Mouse (Mus musculus) olfactory bulb, adult 2 months (tissue): ENCODE results near the gene Pbld2. TPM values are rescaled to one million over a fixed set of nuclear protein-coding genes. Genes with fewer than 3 reads are reported as not detected.
A peak's percentile ranks its signal among the peaks of the same experiment; 100 is the strongest.

Source experiments
- H3K27ac ChIP-seq: fragments of 200-500 bp; 2 replicates; pipeline ENCODE4 v1.5.1; 2012; ENCODE audit warnings: low read depth, low read length; ENCODE audit not compliant: insufficient read depth
- H3K4me1 ChIP-seq: fragments of 200-500 bp; 2 replicates; pipeline ENCODE4 v1.6.1; 2012; ENCODE audit warnings: low read length; ENCODE audit not compliant: control insufficient read depth, insufficient read depth
- H3K4me3 ChIP-seq: fragments of 200-500 bp; 2 replicates; pipeline ENCODE4 v1.5.1; 2012; ENCODE audit warnings: mild to moderate bottlenecking, low read depth, low read length, moderate library complexity; ENCODE audit not compliant: insufficient read depth
- CTCF ChIP-seq: fragments of 200-500 bp; IDR thresholded peaks from 2 replicates; pipeline ENCODE4 v1.5.1; 2012; ENCODE audit warnings: low read depth, mild to moderate bottlenecking, low read length, moderate library complexity; ENCODE audit not compliant: insufficient read depth
- POLR2A ChIP-seq: fragments of 200-500 bp; IDR thresholded peaks from 2 replicates; pipeline ENCODE4 v1.6.1; 2012; ENCODE audit warnings: mild to moderate bottlenecking, low read depth, low read length, moderate library complexity; ENCODE audit not compliant: insufficient read depth
- WGBS: fragments of 180-500 bp; shearing (Covaris S2); methylation state at CpG from one replicate; pipeline ENCODE4 v1.1.7; 2018; 5-methylcytosine and 5-hydroxymethylcytosine counted together
- polyA plus RNA-seq: library from polyadenylated mRNA; stranded (reverse); fragments of >200 nt; gene quantifications from 2 replicates; pipeline ENCODE4 v1.2.4, GENCODE M21; 2012; ENCODE audit warnings: low replicate concordance; ENCODE audit not compliant: missing spikeins, insufficient read depth, insufficient read length

The Pbld2 gene
- polyA plus RNA-seq, 1 experiment = not detected

DNA sequence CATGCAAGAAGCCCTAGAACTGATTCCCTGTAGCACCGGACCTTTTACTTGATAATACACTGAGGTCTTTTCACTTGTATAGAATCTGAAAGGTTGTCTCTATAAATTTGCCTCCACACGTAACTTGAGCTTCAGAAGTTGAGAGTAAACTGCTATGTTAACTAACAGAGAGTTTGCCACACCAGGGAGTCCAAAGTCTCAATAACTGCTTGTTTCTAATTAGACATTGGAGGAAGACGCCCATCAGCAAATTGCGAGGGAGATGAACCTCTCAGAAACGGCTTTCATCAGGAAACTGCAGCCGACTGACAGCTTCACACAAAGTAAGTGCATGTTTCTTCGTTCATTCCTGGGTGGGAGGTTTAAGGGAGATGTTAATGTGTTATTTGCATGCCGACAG, 41.4 kb downstream of the Pbld2 start:
- Histone ChIP-seq H3K27ac (no peak overlapping the region), H3K4me3 (no peak overlapping the region), H3K4me1 (no peaks in the 10 kb centered on the region)
- 38% methylated on average over 8 of the region's 8 CpGs for WGBS
- TF ChIP-seq POLR2A (no peak), CTCF (no peak)

DNA sequence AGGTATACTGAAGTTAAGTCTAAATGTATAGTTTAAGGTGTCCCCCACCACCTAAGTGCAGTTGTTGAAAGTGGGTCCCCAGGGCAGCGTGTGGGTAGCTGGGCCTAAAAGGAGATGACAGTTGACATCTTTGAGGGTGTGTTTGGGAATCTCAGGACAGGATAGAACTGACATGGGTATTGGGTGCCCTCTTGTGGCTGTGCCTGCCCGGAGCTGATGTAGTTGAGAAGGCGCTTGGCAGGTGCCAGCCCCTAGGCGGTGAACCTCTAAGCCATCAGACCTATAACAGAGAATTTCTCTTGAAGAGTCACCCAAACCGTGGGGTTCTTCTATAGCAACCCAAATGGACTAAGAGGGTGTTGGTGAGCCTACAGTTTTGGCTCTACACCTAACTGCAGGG, 41.9 kb downstream of the Pbld2 start:
- no peak overlapping the region for H3K27ac ChIP-seq
- no peaks in the 10 kb centered on the region for H3K4me1 ChIP-seq
- H3K4me3 ChIP-seq = no peak overlapping the region
- TF ChIP-seq CTCF = peak; percentile 76
- TF ChIP-seq POLR2A = no peak
- WGBS = 4% methylated on average over 5 of the region's 5 CpGs

DNA sequence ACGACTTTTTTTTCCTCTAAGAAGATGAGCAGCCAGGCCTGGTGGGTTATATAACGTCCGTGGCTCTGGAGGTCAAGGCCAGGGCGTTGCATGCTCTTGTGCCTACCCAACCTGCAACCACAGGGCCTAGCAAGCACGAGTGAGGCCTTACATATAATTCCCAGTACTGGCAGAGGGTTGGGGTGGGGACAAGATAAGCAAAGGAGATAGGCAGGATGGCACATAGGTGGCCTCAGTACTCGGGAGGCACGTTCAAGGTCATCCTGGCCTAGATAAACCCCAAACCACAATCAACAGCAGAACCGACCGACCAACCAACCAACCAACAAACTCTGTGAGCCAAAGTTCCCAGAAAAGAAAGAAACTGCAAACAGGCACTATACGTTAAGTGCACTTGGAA, 62.2 kb downstream of the Pbld2 start:
- Histone ChIP-seq H3K27ac (no peak overlapping the region), H3K4me3 (no peak overlapping the region), H3K4me1 (peaks cover 11% of the 10 kb centered on the region)
- no peak for TF ChIP-seq POLR2A
- no peak for TF ChIP-seq CTCF
- 93% methylated on average over 10 of the region's 10 CpGs for WGBS

DNA sequence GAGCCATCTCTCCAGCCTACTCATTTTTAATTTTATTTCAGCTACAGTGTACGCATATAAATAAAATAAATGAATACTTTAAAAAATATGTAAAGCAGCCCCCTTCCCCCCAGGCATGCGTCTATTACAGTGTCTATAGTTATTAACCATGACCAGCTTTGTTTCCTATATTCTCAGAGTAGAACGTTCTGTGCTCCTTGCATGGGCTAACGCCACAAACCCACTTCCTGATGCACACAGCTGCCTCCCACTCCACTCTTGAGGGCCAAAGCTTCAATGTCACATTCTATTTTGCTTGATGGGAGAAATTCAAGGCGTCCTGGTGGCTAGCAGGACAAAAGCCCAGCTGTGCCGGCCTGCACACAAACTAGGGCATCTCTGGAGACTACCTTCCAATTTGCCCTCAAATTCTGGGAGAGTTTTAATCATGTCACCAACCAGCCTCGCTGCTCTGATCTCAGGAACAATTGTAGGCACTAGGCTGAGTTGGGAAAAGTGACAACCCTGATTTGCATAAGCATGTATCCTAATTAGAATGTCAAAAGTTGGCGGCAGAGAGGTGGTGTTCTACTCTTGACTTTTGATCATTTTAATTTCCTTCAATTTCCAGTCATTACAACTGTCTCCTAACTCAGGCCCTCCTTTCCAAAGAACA, 65.1 kb downstream of the Pbld2 start:
- TF ChIP-seq POLR2A (no peak), CTCF (no peak)
- H3K4me3 ChIP-seq = peak overlapping the region; percentile 34
- peaks cover 11% of the 10 kb centered on the region for H3K4me1 ChIP-seq
- 49% methylated on average over 8 of the region's 8 CpGs for WGBS
- H3K27ac ChIP-seq = no peak overlapping the region

DNA sequence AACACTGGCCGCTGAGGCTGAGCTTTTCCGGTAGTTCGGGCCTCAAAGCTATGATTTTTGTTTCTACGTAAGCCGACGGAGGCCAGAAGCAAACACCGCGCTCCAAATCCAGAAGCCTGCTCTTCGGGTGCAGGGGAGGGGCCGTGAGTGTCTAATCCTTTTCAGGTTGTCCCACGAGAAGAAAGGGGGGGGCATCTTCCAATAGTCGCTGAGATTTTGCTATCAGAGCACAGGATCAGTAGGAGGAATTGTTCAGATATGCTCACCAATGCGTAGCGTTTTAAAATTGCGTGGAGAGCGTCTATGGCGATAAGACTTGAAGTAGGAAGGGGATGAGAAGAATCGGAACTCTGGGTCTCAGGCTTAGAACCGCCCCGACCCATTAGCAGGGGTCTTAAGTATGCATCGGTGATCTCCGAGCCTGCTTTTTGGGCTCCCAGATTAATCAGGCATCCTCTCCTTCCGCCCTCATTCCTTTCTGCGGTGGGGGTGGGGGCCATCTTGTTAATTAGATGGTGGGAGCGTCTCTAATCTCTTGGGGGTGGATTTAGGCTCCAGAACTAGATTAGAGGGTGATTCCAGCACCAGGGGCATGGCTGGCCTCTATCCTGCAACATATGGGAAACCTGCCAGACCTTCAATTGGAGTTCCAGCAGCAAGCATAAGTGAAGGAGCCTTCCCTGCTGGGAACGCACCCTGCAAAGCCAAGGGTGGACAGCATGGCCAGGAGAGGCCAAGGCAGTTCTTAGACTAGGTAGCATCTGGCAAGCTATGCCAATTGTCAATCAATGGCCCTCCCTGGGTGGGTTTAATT, 65.8 kb downstream of the Pbld2 start:
- H3K4me3 ChIP-seq = peak overlapping the region; percentile 34
- no peak overlapping the region for H3K27ac ChIP-seq
- 10% methylated on average over 26 of the region's 26 CpGs for WGBS
- peaks cover 11% of the 10 kb centered on the region for H3K4me1 ChIP-seq
- TF ChIP-seq CTCF (no peak), POLR2A (no peak)

DNA sequence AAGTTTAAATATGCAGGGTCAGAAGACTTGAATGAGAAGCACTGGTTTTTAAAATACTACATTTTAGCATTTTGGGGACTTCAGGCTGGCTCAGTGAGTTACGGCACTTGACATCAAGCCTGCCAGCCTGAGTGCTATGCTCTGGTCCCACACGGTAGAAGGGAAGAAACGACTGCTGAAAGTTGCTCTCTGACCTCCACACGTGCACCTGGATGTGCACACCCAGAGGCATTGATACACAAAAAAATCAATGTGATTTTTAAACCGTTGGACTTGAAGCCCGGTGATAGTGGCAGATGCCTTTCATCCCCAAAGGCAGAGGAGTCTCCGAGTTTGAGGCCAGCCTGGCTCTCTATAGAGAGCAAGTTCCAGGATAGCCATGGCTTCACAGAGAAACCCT, 67.8 kb downstream of the Pbld2 start:
- WGBS = 88% methylated on average over 7 of the region's 7 CpGs
- no peak overlapping the region for H3K4me3 ChIP-seq
- peaks cover 11% of the 10 kb centered on the region for H3K4me1 ChIP-seq
- TF ChIP-seq CTCF (no peak), POLR2A (no peak)
- H3K27ac ChIP-seq = no peak overlapping the region

DNA sequence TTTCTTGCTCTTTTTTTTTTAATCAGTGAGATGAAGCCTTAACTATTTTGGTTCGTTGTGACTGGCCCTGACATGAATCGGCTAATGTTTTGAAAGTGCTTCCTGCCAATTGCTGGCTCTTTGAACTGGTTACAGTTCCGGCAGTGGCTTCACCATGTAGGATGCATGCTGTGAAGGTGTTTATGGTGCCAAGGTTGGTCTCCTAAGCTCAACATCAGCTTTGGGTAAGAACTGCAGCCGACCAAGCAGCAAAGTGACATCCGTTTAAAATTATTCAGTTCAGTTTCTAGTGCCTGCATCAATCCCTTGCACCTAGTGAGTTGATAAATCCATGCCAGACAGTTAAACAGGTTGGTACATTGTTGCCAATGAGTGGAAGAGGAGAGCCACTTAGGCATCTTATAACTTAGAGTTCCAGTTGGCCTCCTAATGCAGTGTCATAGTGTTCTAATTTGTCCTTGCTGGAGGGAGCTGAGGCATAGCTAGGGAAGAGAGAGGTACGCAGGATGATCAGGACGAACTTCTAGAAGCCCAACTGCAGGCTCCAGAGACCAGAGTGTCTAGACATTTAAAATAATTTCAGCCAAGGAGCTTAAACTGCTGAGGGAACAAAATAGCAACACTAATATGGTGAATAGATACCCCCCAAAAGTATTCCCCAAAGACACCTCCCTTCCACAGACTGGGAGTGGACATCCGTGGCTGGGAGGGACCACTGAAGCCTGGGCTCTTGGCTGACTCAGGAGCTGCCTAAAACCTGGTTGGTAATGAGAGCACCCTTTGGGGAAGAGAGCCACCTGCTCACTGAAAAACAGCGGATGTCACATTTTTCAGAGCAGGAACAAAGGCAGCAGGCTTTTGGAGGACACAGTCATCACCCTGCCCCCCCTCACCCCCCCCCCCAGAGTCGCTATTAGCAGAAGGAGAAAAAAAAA, 68.8 kb downstream of the Pbld2 start:
- 70% methylated on average over 10 of the region's 10 CpGs for WGBS
- peaks cover 11% of the 10 kb centered on the region for H3K4me1 ChIP-seq
- no peak overlapping the region for H3K27ac ChIP-seq
- no peak for TF ChIP-seq POLR2A
- no peak for TF ChIP-seq CTCF
- H3K4me3 ChIP-seq = no peak overlapping the region

DNA sequence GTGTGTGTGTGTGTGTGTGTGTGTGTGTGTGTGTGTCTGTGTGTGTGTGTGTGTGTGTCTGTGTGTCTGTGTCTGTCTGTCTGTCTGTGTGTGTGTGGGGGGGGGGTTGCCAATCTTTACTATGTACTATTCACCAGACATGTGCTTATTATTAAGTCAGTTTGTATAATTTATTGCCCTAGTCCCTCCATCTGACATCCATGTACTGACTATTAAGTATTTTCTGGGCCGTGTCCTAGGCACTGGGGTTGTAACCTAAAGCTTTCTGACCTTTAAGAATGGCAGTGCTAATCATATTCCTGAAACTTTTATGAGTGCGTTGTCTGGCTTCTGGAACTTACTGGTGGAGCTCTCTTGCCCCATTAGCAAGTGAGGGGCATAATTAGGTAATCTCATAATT, 72.6 kb downstream of the Pbld2 start:
- no peak for TF ChIP-seq POLR2A
- TF ChIP-seq CTCF = no peak
- H3K4me3 ChIP-seq = no peak overlapping the region
- H3K4me1 ChIP-seq = peaks cover 5% of the 10 kb centered on the region; the same call in 1 of the 2 replicates
- H3K27ac ChIP-seq = no peak overlapping the region
- 85% methylated on average over 2 of the region's 2 CpGs for WGBS
